Mouse (Mus musculus) C2C12 (cell line): ENCODE data around the gene Banp.

Experiments used
- CTCF ChIP-seq: IDR thresholded peaks from one replicate; pipeline ENCODE4 v1.5.1; 2011; ENCODE audit not compliant: control insufficient read depth, insufficient read depth, insufficient read length
- MAX ChIP-seq: IDR thresholded peaks from one replicate; pipeline ENCODE4 v1.6.1; 2011; ENCODE audit warnings: mild to moderate bottlenecking, control low read depth
- MYOD1 ChIP-seq: IDR thresholded peaks from one replicate; pipeline ENCODE4 v1.6.1; 2011; ENCODE audit warnings: low read depth; ENCODE audit not compliant: control insufficient read depth, insufficient read length
- MYOG ChIP-seq: IDR thresholded peaks from one replicate; pipeline ENCODE4 v1.6.1; 2011; ENCODE audit not compliant: control insufficient read depth, insufficient read length; ENCODE audit errors: extremely low read depth
- USF1 ChIP-seq: IDR thresholded peaks from one replicate; pipeline ENCODE4 v1.6.1; 2011; ENCODE audit warnings: low read depth, mild to moderate bottlenecking, control low read depth, moderate library complexity

DNA sequence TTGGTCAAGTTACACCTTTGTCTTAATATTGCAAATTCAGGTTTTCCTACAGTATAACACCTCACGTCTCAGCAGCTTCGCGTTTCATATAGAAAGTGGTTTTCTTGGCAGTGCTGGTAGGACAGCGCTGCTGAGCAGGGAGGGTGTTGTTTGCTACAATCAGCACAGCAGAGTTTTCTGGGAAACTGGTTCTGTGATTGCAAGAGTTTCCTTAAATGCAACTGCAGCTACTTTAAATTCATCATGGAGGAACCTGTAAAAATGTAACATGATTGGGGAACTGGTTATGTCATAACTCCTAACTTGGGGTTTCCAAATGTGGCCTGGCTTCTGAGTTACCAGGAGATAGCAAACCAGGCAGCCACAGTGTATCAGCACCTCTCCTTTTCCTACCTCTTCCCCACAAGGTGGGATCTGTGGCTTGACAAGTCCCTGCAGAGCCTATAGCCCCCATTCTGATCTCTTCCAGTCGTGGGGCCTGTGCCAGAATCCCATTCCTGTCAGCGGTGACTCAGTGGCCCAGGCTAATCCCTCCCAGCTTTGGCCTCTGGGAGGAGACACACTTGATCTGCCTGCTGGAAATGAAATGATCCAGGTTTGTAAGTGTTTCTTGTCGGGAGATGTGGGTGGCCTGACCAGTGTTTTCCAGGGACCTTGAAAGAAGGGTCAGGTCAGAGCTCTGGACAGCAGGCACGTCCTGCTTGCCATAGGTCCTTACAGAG lies 70.7 kb downstream of the Banp start:
- TF ChIP-seq CTCF, result no peak
- no peak for TF ChIP-seq MAX
- TF ChIP-seq USF1, result no peak
- TF ChIP-seq MYOD1, result no peak
- TF ChIP-seq MYOG, result no peak
